Mouse (Mus musculus): ENCODE data around the gene Acsf3. TPM values are rescaled to one million over a fixed set of nuclear protein-coding genes. Genes with fewer than 3 reads are reported as not detected.
A peak's percentile ranks its signal among the peaks of the same experiment; 100 is the strongest.

The Acsf3 gene
- polyA plus RNA-seq, 1 experiment from 2014 or later = 10.7 TPM

GRCm38 (mm10) chr8:122834416-122834815 lies 59.1 kb downstream of the Acsf3 start:
- H3K9ac ChIP-seq (replicated peaks) = no peak overlapping the region
- DNase-seq (no peak), ATAC-seq (no peak)

GRCm38 (mm10) chr8:122834971-122835370 lies 59.7 kb downstream of the Acsf3 start:
- Histone ChIP-seq H3K27ac (ENCODE audit: low read depth) (no peak overlapping the region), H3K9me3 (ENCODE audit: low read length) (no peaks in the 10 kb centered on the region), H3K4me1 (ENCODE audit: insufficient read depth) (peaks cover 3% of the 10 kb centered on the region; the same call in 1 of the 2 replicates), H3K9ac (replicated peaks) (no peak overlapping the region), H3K4me2 (ENCODE audit: low read depth, low read length) (no peak overlapping the region), H3K36me3 (replicated peaks; ENCODE audit: insufficient read depth, low read length) (no peaks in the 10 kb centered on the region), H3K4me3 (ENCODE audit: low read depth, low read length) (no peak overlapping the region), H3K27me3 (ENCODE audit: insufficient read depth, low read length) (no peaks in the 10 kb centered on the region)
- ATAC-seq (peak; percentile 58), DNase-seq (peak; percentile 86)
- peak; percentile 91 for TF ChIP-seq CTCF (IDR thresholded peaks at IDR 0.05; ENCODE audit: low read depth)
- no peak for TF ChIP-seq EP300 (IDR thresholded peaks at IDR 0.05; ENCODE audit: low read depth)
- WGBS (ENCODE audit: insufficient replicate concordance) = 24% methylated on average over 8 of the region's 8 CpGs

More at GRCm38 (mm10) chr8:122834416-122834815, 59.1 kb downstream of the Acsf3 start:
- WGBS (ENCODE audit: insufficient replicate concordance) = 78% methylated on average over 8 of the region's 8 CpGs
- TF ChIP-seq EP300 (IDR thresholded peaks at IDR 0.05; ENCODE audit: low read depth) (no peak), CTCF (IDR thresholded peaks at IDR 0.05; ENCODE audit: low read depth) (no peak)
- Histone ChIP-seq H3K4me3 (ENCODE audit: low read depth, low read length) (no peak overlapping the region), H3K36me3 (replicated peaks; ENCODE audit: insufficient read depth, low read length) (no peaks in the 10 kb centered on the region), H3K27me3 (ENCODE audit: insufficient read depth, low read length) (no peaks in the 10 kb centered on the region), H3K4me1 (ENCODE audit: insufficient read depth) (peaks cover 3% of the 10 kb centered on the region; the same call in 1 of the 2 replicates), H3K27ac (ENCODE audit: low read depth) (no peak overlapping the region), H3K9me3 (ENCODE audit: low read length) (no peaks in the 10 kb centered on the region), H3K4me2 (ENCODE audit: low read depth, low read length) (no peak overlapping the region)

DNA sequence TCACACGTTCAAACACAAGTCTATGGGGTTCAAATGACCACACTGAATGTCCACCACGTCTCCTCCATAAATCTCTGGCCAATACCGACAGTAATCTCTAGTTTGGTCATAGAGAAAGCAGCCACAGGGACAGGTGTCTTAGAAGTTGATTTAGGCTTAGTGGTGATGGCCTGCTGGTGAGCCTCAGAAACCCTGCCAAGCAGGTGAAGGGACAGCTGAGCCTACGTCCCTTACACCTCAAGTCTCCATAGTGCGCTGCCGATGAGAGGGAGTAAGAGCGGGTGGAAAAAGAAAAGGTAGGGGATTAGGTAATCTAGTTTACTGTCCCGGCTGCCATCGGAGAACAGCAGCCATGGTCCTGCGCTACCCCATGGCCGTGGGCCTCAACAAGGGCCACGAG lies 60.9 kb downstream of the Acsf3 start:
- H3K4me3 ChIP-seq (ENCODE audit: low read depth, low read length) = no peak overlapping the region
- peak; percentile 4; the same call in 1 of the 2 replicates for ATAC-seq
- H3K9ac ChIP-seq (replicated peaks) = no peak overlapping the region
- no peak for DNase-seq
- no peak overlapping the region for H3K27ac ChIP-seq (ENCODE audit: low read depth)
- TF ChIP-seq EP300 (IDR thresholded peaks at IDR 0.05; ENCODE audit: low read depth) = no peak
- TF ChIP-seq CTCF (IDR thresholded peaks at IDR 0.05; ENCODE audit: low read depth) = no peak
- H3K9me3 ChIP-seq (ENCODE audit: low read length) = no peaks in the 10 kb centered on the region
- 79% methylated on average over 12 of the region's 12 CpGs for WGBS (ENCODE audit: insufficient replicate concordance)
- no peak overlapping the region for H3K4me2 ChIP-seq (ENCODE audit: low read depth, low read length)
- 0 out of 2 replicates have a peak, but pooled peaks cover 3% of the 10 kb centered on the region for H3K4me1 ChIP-seq (ENCODE audit: insufficient read depth)
- H3K36me3 ChIP-seq (replicated peaks; ENCODE audit: insufficient read depth, low read length) = no peaks in the 10 kb centered on the region
- no peaks in the 10 kb centered on the region for H3K27me3 ChIP-seq (ENCODE audit: insufficient read depth, low read length)

- Histone ChIP-seq H3K9me3 (ENCODE audit: low read length) (no peaks in the 10 kb centered on the region), H3K4me2 (ENCODE audit: low read depth, low read length) (no peak overlapping the region), H3K4me1 (ENCODE audit: insufficient read depth) (0 out of 2 replicates have a peak, but pooled peaks cover 3% of the 10 kb centered on the region), H3K36me3 (replicated peaks; ENCODE audit: insufficient read depth, low read length) (no peaks in the 10 kb centered on the region), H3K27me3 (ENCODE audit: insufficient read depth, low read length) (no peaks in the 10 kb centered on the region), H3K9ac (replicated peaks) (no peak overlapping the region), H3K4me3 (ENCODE audit: low read depth, low read length) (no peak overlapping the region), H3K27ac (ENCODE audit: low read depth) (no peak overlapping the region)
- DNase-seq (no peak), ATAC-seq (peak; percentile 87)
- no peak for TF ChIP-seq CTCF (IDR thresholded peaks at IDR 0.05; ENCODE audit: low read depth)
- 73% methylated on average over 13 of the region's 13 CpGs for WGBS (ENCODE audit: insufficient replicate concordance)
These were observed 61.4 kb downstream of the Acsf3 start for GRCm38 (mm10) chr8:122836696-122837095.

DNA sequence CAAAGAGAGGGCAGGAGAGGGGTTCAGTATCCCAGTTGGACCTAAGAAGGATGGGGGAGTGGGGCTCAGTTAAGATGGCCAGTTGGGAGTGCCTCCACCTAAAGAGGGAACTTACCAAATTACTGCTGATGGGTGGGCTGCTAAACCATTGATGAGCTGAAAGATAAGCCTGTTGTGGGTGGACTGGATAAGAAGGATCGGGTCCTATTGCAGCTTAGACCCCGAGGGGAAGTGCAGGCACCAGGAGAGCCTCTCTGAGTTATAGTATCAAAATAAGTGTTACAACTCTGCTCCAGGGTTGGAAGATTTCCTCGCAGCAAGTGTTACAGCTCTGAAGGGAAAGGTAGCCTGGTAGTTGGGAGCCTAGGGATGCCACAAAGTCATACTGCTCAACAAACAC lies 68.9 kb downstream of the Acsf3 start:
- DNase-seq = no peak
- Histone ChIP-seq H3K9ac (replicated peaks) (no peak overlapping the region), H3K4me1 (ENCODE audit: insufficient read depth) (peaks cover 2% of the 10 kb centered on the region; the same call in 1 of the 2 replicates), H3K4me2 (ENCODE audit: low read depth, low read length) (no peak overlapping the region), H3K27me3 (ENCODE audit: insufficient read depth, low read length) (0 out of 2 replicates have a peak, but pooled peaks cover 5% of the 10 kb centered on the region), H3K9me3 (ENCODE audit: low read length) (no peaks in the 10 kb centered on the region), H3K36me3 (replicated peaks; ENCODE audit: insufficient read depth, low read length) (no peaks in the 10 kb centered on the region), H3K27ac (ENCODE audit: low read depth) (no peak overlapping the region), H3K4me3 (ENCODE audit: low read depth, low read length) (no peak overlapping the region)
- TF ChIP-seq EP300 (IDR thresholded peaks at IDR 0.05; ENCODE audit: low read depth) (no peak), CTCF (IDR thresholded peaks at IDR 0.05; ENCODE audit: low read depth) (no peak)
- ATAC-seq = no peak
- WGBS (ENCODE audit: insufficient replicate concordance) = 36% methylated on average over 3 of the region's 3 CpGs

- Histone ChIP-seq H3K4me2 (ENCODE audit: low read depth, low read length) (no peak overlapping the region), H3K9me3 (ENCODE audit: low read length) (no peaks in the 10 kb centered on the region), H3K4me3 (ENCODE audit: low read depth, low read length) (no peak overlapping the region), H3K9ac (replicated peaks) (no peak overlapping the region), H3K4me1 (ENCODE audit: insufficient read depth) (peaks cover 2% of the 10 kb centered on the region; the same call in 1 of the 2 replicates), H3K27me3 (ENCODE audit: insufficient read depth, low read length) (0 out of 2 replicates have a peak, but pooled peaks cover 5% of the 10 kb centered on the region), H3K36me3 (replicated peaks; ENCODE audit: insufficient read depth, low read length) (no peaks in the 10 kb centered on the region), H3K27ac (ENCODE audit: low read depth) (no peak overlapping the region)
- no peak for ATAC-seq
- TF ChIP-seq EP300 (IDR thresholded peaks at IDR 0.05; ENCODE audit: low read depth) (no peak), CTCF (IDR thresholded peaks at IDR 0.05; ENCODE audit: low read depth) (no peak)
- no peak for DNase-seq
- whole genome bisulfite sequencing (ENCODE audit: insufficient replicate concordance) = 68% methylated on average over 4 of the region's 4 CpGs
These were observed 70.4 kb downstream of the Acsf3 start for GRCm38 (mm10) chr8:122845662-122846061.

All from liver, postnatal 0 days (tissue).